Mouse (Mus musculus) midbrain, embryonic 15.5 days (tissue): ENCODE data around the gene Drc1. TPM values are rescaled to one million over a fixed set of nuclear protein-coding genes. Genes with fewer than 3 reads are reported as not detected.

Experiments used
- ATAC-seq: fragments of 200-750 bp; cut with Nextera tagmentation; replicated peaks from 2 replicates; pipeline ENCODE4 v1.8.0; 2017; ENCODE audit warnings: moderate TSS enrichment
- H3K27ac ChIP-seq: fragments of 300-500 bp; sonication (generic); 2 replicates; pipeline ENCODE4 v1.5.1; 2015; ENCODE audit warnings: mild to moderate bottlenecking, inconsistent platforms
- H3K27me3 ChIP-seq: fragments of 300-500 bp; sonication (generic); replicated peaks from 2 replicates; pipeline ENCODE4 v1.6.1; 2015; ENCODE audit warnings: inconsistent platforms
- H3K36me3 ChIP-seq: fragments of 300-500 bp; sonication (generic); replicated peaks from 2 replicates; pipeline ENCODE4 v1.6.1; 2015; ENCODE audit warnings: inconsistent platforms
- H3K4me1 ChIP-seq: fragments of 300-500 bp; sonication (generic); 2 replicates; pipeline ENCODE4 v1.6.1; 2015; ENCODE audit warnings: inconsistent platforms
- H3K4me2 ChIP-seq: fragments of 300-500 bp; sonication (generic); 2 replicates; pipeline ENCODE4 v1.6.1; 2015; ENCODE audit warnings: inconsistent platforms, mild to moderate bottlenecking, moderate library complexity
- H3K4me3 ChIP-seq: fragments of 300-500 bp; sonication (generic); 2 replicates; pipeline ENCODE4 v1.5.1; 2015; ENCODE audit warnings: mild to moderate bottlenecking, inconsistent platforms
- H3K9ac ChIP-seq: fragments of 300-500 bp; sonication (generic); 2 replicates; pipeline ENCODE4 v1.6.1; 2015; ENCODE audit warnings: mild to moderate bottlenecking, inconsistent platforms
- H3K9me3 ChIP-seq: fragments of 300-500 bp; sonication (generic); 2 replicates; pipeline ENCODE4 v1.6.1; 2016; ENCODE audit warnings: inconsistent platforms
- WGBS: fragments of 180-500 bp; shearing (Covaris S2); methylation state at CpG from one replicate; pipeline ENCODE4 v1.1.7; 2015; ENCODE audit warnings: mixed read lengths; 5-methylcytosine and 5-hydroxymethylcytosine counted together
- polyA plus RNA-seq: library from polyadenylated mRNA; unstranded; fragments of >200 nt; fragmentation: Nextera tagmentation; extraction: Ambion mirVana; gene quantifications from 2 replicates; pipeline ENCODE4 v1.2.1, GENCODE M21; 2015

Gene Drc1
- polyA plus RNA-seq, 1 experiment from 2014 or later: 7.2 TPM

- Histone ChIP-seq H3K9me3 (no peaks in the 10 kb centered on the region), H3K9ac (no peak overlapping the region), H3K4me3 (no peak overlapping the region), H3K36me3 (no peaks in the 10 kb centered on the region), H3K4me2 (no peak overlapping the region), H3K4me1 (no peaks in the 10 kb centered on the region), H3K27me3 (no peaks in the 10 kb centered on the region; the same call in 1 of the 2 replicates), H3K27ac (no peak overlapping the region)
- 76% methylated on average over 6 of the region's 6 CpGs for WGBS
- ATAC-seq: no peak
These were observed 106.5 kb downstream of the Drc1 start for GRCm38 (mm10) chr5:30387726-30388125.

GRCm38 (mm10) chr5:30389836-30390235 lies 108.6 kb downstream of the Drc1 start:
- Histone ChIP-seq H3K4me2 (no peak overlapping the region), H3K4me1 (no peaks in the 10 kb centered on the region), H3K27me3 (no peaks in the 10 kb centered on the region; the same call in 1 of the 2 replicates), H3K9me3 (no peaks in the 10 kb centered on the region), H3K36me3 (no peaks in the 10 kb centered on the region), H3K4me3 (no peak overlapping the region), H3K9ac (no peak overlapping the region), H3K27ac (no peak overlapping the region)
- WGBS: 85% methylated on average over 5 of the region's 5 CpGs
- ATAC-seq: no peak

GRCm38 (mm10) chr5:30391473-30391872 lies 110.3 kb downstream of the Drc1 start:
- Histone ChIP-seq H3K36me3 (no peaks in the 10 kb centered on the region), H3K27me3 (no peaks in the 10 kb centered on the region; the same call in 1 of the 2 replicates), H3K9ac (no peak overlapping the region), H3K4me1 (no peaks in the 10 kb centered on the region), H3K27ac (no peak overlapping the region), H3K4me2 (no peak overlapping the region), H3K4me3 (no peak overlapping the region), H3K9me3 (no peaks in the 10 kb centered on the region)
- peak; percentile 50; the same call in 1 of the 2 replicates for ATAC-seq
- WGBS: 25% methylated on average over 7 of the region's 7 CpGs

GRCm38 (mm10) chr5:30400521-30400920 lies 119.3 kb downstream of the Drc1 start:
- 81% methylated on average over 5 of the region's 5 CpGs for WGBS
- H3K27ac ChIP-seq: no peak overlapping the region
- H3K9ac ChIP-seq: no peak overlapping the region
- no peaks in the 10 kb centered on the region for H3K9me3 ChIP-seq
- H3K36me3 ChIP-seq: no peaks in the 10 kb centered on the region
- ATAC-seq: no peak
- no peak overlapping the region for H3K4me3 ChIP-seq
- no peaks in the 10 kb centered on the region for H3K27me3 ChIP-seq
- H3K4me2 ChIP-seq: no peak overlapping the region
- H3K4me1 ChIP-seq: no peaks in the 10 kb centered on the region

- Histone ChIP-seq H3K9me3 (no peaks in the 10 kb centered on the region), H3K9ac (no peak overlapping the region), H3K36me3 (no peaks in the 10 kb centered on the region), H3K27ac (no peak overlapping the region), H3K4me1 (no peaks in the 10 kb centered on the region), H3K27me3 (no peaks in the 10 kb centered on the region), H3K4me3 (no peak overlapping the region), H3K4me2 (no peak overlapping the region)
- 16% methylated on average over 8 of the region's 8 CpGs for WGBS
- ATAC-seq: no peak
These were observed 120.0 kb downstream of the Drc1 start for GRCm38 (mm10) chr5:30401165-30401564.

GRCm38 (mm10) chr5:30406876-30407275 lies 125.7 kb downstream of the Drc1 start:
- peak; percentile 53 for ATAC-seq
- H3K9me3 ChIP-seq: no peaks in the 10 kb centered on the region
- no peak overlapping the region for H3K27ac ChIP-seq
- no peaks in the 10 kb centered on the region for H3K36me3 ChIP-seq
- H3K9ac ChIP-seq: no peak overlapping the region
- H3K4me3 ChIP-seq: no peak overlapping the region
- WGBS: 5% methylated on average over 9 of the region's 9 CpGs
- no peaks in the 10 kb centered on the region for H3K27me3 ChIP-seq
- H3K4me1 ChIP-seq: peaks cover 8% of the 10 kb centered on the region; the same call in 1 of the 2 replicates
- peak overlapping the region; percentile 34 for H3K4me2 ChIP-seq

GRCm38 (mm10) chr5:30411524-30411923 lies 130.3 kb downstream of the Drc1 start:
- Histone ChIP-seq H3K27me3 (no peaks in the 10 kb centered on the region), H3K27ac (no peak overlapping the region), H3K9me3 (no peaks in the 10 kb centered on the region), H3K4me3 (no peak overlapping the region), H3K4me1 (peaks cover 9% of the 10 kb centered on the region; the same call in 1 of the 2 replicates), H3K4me2 (no peak overlapping the region), H3K9ac (no peak overlapping the region), H3K36me3 (no peaks in the 10 kb centered on the region)
- no peak for ATAC-seq
- WGBS: 40% methylated on average over 10 of the region's 10 CpGs

DNA sequence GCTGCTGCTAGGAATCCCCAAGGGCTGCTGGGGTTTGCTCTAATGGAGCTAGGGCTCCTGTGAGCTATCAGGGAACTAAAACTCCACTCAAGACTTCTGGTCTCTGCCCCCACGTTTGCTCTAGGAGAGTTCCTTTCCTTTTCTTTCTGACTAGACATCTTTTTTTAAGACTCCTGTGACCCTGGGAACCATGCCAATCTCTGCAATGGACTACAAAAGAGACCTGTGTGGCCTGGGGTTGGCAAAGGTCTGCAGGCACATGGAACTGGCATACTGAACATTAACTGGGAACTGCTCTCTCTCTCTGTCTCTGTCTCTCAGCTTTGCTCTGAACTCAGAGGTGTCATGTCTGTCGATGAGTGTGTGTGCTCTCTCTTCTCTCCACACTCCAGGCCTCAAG lies 134.2 kb downstream of the Drc1 start:
- H3K4me2 ChIP-seq: no peak overlapping the region
- ATAC-seq: no peak
- no peaks in the 10 kb centered on the region for H3K9me3 ChIP-seq
- no peak overlapping the region for H3K27ac ChIP-seq
- peaks cover 7% of the 10 kb centered on the region; the same call in 1 of the 2 replicates for H3K4me1 ChIP-seq
- WGBS: 54% methylated on average over 2 of the region's 2 CpGs
- no peaks in the 10 kb centered on the region for H3K36me3 ChIP-seq
- H3K9ac ChIP-seq: no peak overlapping the region
- H3K4me3 ChIP-seq: no peak overlapping the region
- H3K27me3 ChIP-seq: no peaks in the 10 kb centered on the region

- no peak overlapping the region for H3K27ac ChIP-seq
- H3K4me3 ChIP-seq: no peak overlapping the region
- no peaks in the 10 kb centered on the region for H3K36me3 ChIP-seq
- 64% methylated on average over 4 of the region's 4 CpGs for WGBS
- no peak overlapping the region for H3K9ac ChIP-seq
- no peaks in the 10 kb centered on the region for H3K27me3 ChIP-seq
- H3K4me2 ChIP-seq: no peak overlapping the region
- H3K9me3 ChIP-seq: no peaks in the 10 kb centered on the region
- no peak for ATAC-seq
- peaks cover 7% of the 10 kb centered on the region; the same call in 1 of the 2 replicates for H3K4me1 ChIP-seq
These were observed 134.7 kb downstream of the Drc1 start for GRCm38 (mm10) chr5:30415876-30416275.

Other genes with a start within 250 kb of the Drc1 start
- 37.8 and 45.6 TPM in 2 replicates for gene Tyms, start 207.8 kb upstream of the Drc1 start, polyA plus RNA-seq
- gene Garem2, start 176.2 kb upstream of the Drc1 start, polyA plus RNA-seq: 10.4 and 13.6 TPM in 2 replicates
- gene 3110082J24Rik, start 175.3 kb upstream of the Drc1 start, polyA plus RNA-seq: 3.1 and 3.9 TPM in 2 replicates
- gene Hadha, start 126.2 kb upstream of the Drc1 start, polyA plus RNA-seq: 69.3 and 69.9 TPM in 2 replicates
- gene Hadhb, start 126.1 kb upstream of the Drc1 start, polyA plus RNA-seq: 49.6 and 55.7 TPM in 2 replicates
- gene Adgrf3, start 75.7 kb upstream of the Drc1 start, polyA plus RNA-seq: not detected in 2 replicates
- gene Selenoi, start 48.8 kb upstream of the Drc1 start, polyA plus RNA-seq: 28.0 and 31.1 TPM in 2 replicates
- 4.0 TPM in 2 replicates for gene Otof, start 180.5 kb downstream of the Drc1 start, polyA plus RNA-seq
- gene 1700001C02Rik, start 184.7 kb downstream of the Drc1 start, polyA plus RNA-seq: 0.96 and 1.2 TPM in 2 replicates